Mouse (Mus musculus): ENCODE results near the gene Art2b. TPM values are rescaled to one million over a fixed set of nuclear protein-coding genes. Genes with fewer than 3 reads are reported as not detected.

Gene Art2b
- 1 to 10 TPM in 1 of 2 experiments, under 1 TPM in 1; 0.44 to 1.1 TPM for total RNA-seq (2023)

GRCm38 (mm10) chr7:101585408-101585807 is at the start of gene Art2b:
Gene Art2b (minus strand): TSS chr7:101585600.

Other genes starting within 250 kb of the Art2b start
- 100 to 1,000 TPM; 482 to 530 TPM for gene Arap1, start 237.5 kb downstream of the Art2b start, total RNA-seq (2023)
- 10 to 100 TPM; 22.6 to 31.4 TPM for gene Gm45837, start 174.7 kb downstream of the Art2b start, total RNA-seq (2023)
- 10 to 100 TPM; 43.4 to 44.3 TPM for gene Pde2a, start 163.9 kb downstream of the Art2b start, total RNA-seq (2023)
- 10 to 100 TPM; 20.2 to 21.4 TPM for gene Clpb, start 78.0 kb upstream of the Art2b start, total RNA-seq (2023)
- not detected for gene Phox2a, start 232.7 kb upstream of the Art2b start, total RNA-seq (2023)